Mouse (Mus musculus) urinary bladder, postnatal 14 days (tissue): ENCODE results near the gene Sgca.

Experiments
- DNase-seq: peaks from one replicate; pipeline ENCODE4 v3.0.0; 2021; ENCODE audit warnings: low spot score

The Sgca gene

DNA sequence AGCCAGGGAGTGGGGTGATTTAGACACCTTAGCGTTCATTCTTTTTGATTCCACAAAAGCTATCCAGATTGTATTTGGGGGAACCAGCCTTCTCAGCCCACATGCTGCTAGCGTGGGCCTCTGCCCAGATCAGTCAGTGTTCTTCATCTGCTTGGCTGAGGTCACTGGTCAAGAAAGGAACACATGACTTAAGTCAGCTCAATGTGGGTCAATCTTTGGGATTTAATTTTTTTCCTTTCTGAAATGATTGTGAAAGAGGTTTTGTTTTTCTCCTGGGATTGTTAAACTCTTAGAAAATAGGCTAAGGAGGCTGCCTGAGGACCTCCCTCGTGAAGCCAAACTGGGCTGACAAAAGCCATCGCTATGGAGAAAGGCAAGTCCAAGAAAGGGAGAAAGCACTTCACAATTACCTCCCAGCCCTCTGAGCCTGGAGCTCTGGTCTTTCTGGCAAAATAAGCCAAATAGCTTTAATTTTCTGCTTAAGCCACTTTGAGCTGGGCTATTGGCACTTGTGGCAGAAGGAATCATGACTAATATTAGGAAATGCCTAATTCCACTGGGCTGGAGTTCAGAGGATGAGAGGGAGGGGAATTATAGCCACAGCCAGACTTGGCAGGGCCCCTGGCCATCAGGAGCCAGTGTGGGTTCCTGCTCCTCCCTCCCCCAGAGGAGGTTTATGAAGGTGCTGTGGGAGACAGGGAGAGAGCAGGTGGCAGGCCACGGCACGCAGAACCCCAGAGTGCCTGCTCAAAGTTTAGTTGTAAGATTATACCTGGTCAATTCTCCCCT, 62.6 kb downstream of the Sgca start:
- peak; percentile 55 for DNase-seq
